Mouse (Mus musculus) myocyte (in vitro differentiated cells): ENCODE data around the gene Fam229b. TPM values are rescaled to one million over a fixed set of nuclear protein-coding genes. Genes with fewer than 3 reads are reported as not detected.

Experiments
- H3K27me3 ChIP-seq: one replicate; pipeline ENCODE4 v1.6.1; 2011; ENCODE audit not compliant: control insufficient read depth, insufficient read depth, insufficient read length
- H3K36me3 ChIP-seq: one replicate; pipeline ENCODE4 v1.6.1; 2011; ENCODE audit not compliant: control insufficient read depth, insufficient read depth
- H3K4me2 ChIP-seq: one replicate; pipeline ENCODE4 v1.6.1; 2011; ENCODE audit warnings: low read depth, control low read depth
- H3K4me3 ChIP-seq: one replicate; pipeline ENCODE4 v1.5.1; 2011; ENCODE audit warnings: mild to moderate bottlenecking, control low read depth, moderate library complexity
- H3K79me2 ChIP-seq: one replicate; pipeline ENCODE4 v1.6.1; 2011; ENCODE audit not compliant: control insufficient read depth, insufficient read depth
- H3ac ChIP-seq: one replicate; pipeline ENCODE4 v1.6.1; 2011; ENCODE audit not compliant: control insufficient read depth, insufficient read length
- CEBPB ChIP-seq: IDR thresholded peaks from 2 replicates; pipeline ENCODE4 v1.6.1; 2011; ENCODE audit warnings: mild to moderate bottlenecking, moderate library complexity; ENCODE audit not compliant: poor library complexity, insufficient read depth, severe bottlenecking
- E2F4 ChIP-seq: IDR thresholded peaks from one replicate; pipeline ENCODE4 v1.6.1; 2011; ENCODE audit warnings: mild to moderate bottlenecking, control low read depth, moderate library complexity; ENCODE audit not compliant: insufficient read depth
- MAX ChIP-seq: IDR thresholded peaks from one replicate; pipeline ENCODE4 v1.6.1; 2011; ENCODE audit warnings: low read depth, mild to moderate bottlenecking, control low read depth
- MYOD1 ChIP-seq, 3 experiments: IDR thresholded peaks; one replicate each; pipeline ENCODE4 v1.6.1; 2011; ENCODE audit warnings: control low read depth in 2 of 3, low read depth in 2 of 3, mild to moderate bottlenecking in 2 of 3, moderate library complexity in 1 of 3; ENCODE audit not compliant: insufficient read length in 2 of 3, control insufficient read depth in 1 of 3
- MYOG ChIP-seq, 3 experiments: IDR thresholded peaks; one replicate each; pipeline ENCODE4 v1.6.1; 2011; ENCODE audit warnings: control low read depth in 2 of 3, low read depth in 2 of 3, mild to moderate bottlenecking in 2 of 3; ENCODE audit not compliant: insufficient read length in 2 of 3, control insufficient read depth in 1 of 3, insufficient read depth in 1 of 3
- POLR2A ChIP-seq: IDR thresholded peaks from one replicate; pipeline ENCODE4 v1.6.1; 2011; ENCODE audit warnings: low read depth, mild to moderate bottlenecking, control low read depth, moderate library complexity; ENCODE audit not compliant: insufficient read length
- POLR2AphosphoS2 ChIP-seq: IDR thresholded peaks from one replicate; pipeline ENCODE4 v1.6.1; 2011; ENCODE audit warnings: low read depth, control low read depth; ENCODE audit not compliant: insufficient read length
- REST ChIP-seq: IDR thresholded peaks from one replicate; pipeline ENCODE4 v1.6.1; 2011; ENCODE audit warnings: mild to moderate bottlenecking, control low read depth, moderate library complexity; ENCODE audit not compliant: insufficient read depth, insufficient read length
- SRF ChIP-seq: IDR thresholded peaks from one replicate; pipeline ENCODE4 v1.6.1; 2011; ENCODE audit warnings: low read depth; ENCODE audit not compliant: control insufficient read depth, insufficient read length
- TCF12 ChIP-seq: IDR thresholded peaks from one replicate; pipeline ENCODE4 v1.6.1; 2011; ENCODE audit warnings: mild to moderate bottlenecking, control low read depth; ENCODE audit not compliant: poor library complexity, insufficient read depth, severe bottlenecking
- TCF3 ChIP-seq: IDR thresholded peaks from one replicate; pipeline ENCODE4 v1.6.1; 2011; ENCODE audit warnings: low read depth, control low read depth; ENCODE audit not compliant: insufficient read length
- USF1 ChIP-seq: IDR thresholded peaks from one replicate; pipeline ENCODE4 v1.6.1; 2011; ENCODE audit warnings: low read depth, mild to moderate bottlenecking, control low read depth, moderate library complexity
- polyA plus RNA-seq: library from polyadenylated mRNA; unstranded; fragments of >200 nt; fragmentation: generic; extraction: Trizol; gene quantifications from one replicate; pipeline ENCODE4 v1.2.1, GENCODE M21; 2012; ENCODE audit warnings: missing spikeins

The Fam229b gene
- polyA plus RNA-seq, 1 experiment, result 5.3 TPM

DNA sequence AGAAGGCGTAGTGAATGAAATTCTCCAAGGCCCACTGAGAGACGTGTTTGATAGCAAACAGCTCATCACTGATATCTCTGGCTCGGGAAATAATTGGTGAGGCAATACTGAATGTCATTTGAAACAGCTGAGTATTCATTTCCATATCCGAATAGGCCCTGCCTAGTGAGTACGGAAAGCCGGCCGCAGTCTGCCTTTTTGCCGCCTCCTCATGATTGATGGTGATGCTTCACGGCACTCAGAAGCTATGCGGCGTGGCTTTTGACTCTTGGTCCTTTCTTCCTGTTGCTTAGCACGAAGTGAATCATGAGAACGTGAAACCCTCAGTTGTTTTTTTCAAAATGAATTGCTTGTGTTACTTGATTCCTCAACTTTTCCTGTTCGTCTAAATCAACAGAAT, 7.1 kb upstream of the Fam229b start:
- Histone ChIP-seq H3K79me2 (no peaks in the 10 kb centered on the region), H3K27me3 (no peaks in the 10 kb centered on the region), H3ac (no peak overlapping the region), H3K36me3 (peaks cover 34% of the 10 kb centered on the region), H3K4me3 (no peak overlapping the region), H3K4me2 (no peak overlapping the region)
- TF ChIP-seq POLR2AphosphoS2, result no peak
- TF ChIP-seq SRF, result no peak
- no peak for TF ChIP-seq TCF3
- TF ChIP-seq TCF12, result no peak
- no peak for TF ChIP-seq POLR2A
- TF ChIP-seq E2F4, result no peak

- Histone ChIP-seq H3K36me3 (peaks cover 24% of the 10 kb centered on the region), H3K79me2 (peaks cover 8% of the 10 kb centered on the region), H3ac (no peak overlapping the region), H3K27me3 (no peaks in the 10 kb centered on the region), H3K4me3 (no peak overlapping the region), H3K4me2 (no peak overlapping the region)
- no peak for TF ChIP-seq MAX
- TF ChIP-seq MYOD1 (IDR thresholded peaks at IDR 0.05; ENCODE audit: control insufficient read depth in 1 of 3, insufficient read length in 2 of 3, low read depth in 2 of 3), result no peak
- TF ChIP-seq USF1, result no peak
- TF ChIP-seq MYOG (IDR thresholded peaks at IDR 0.05; ENCODE audit: control insufficient read depth in 1 of 3, insufficient read depth in 1 of 3, insufficient read length in 2 of 3, low read depth in 2 of 3), result no peak
- TF ChIP-seq CEBPB, result no peak
- TF ChIP-seq TCF12, result no peak
These were observed 5.0 kb upstream of the Fam229b start for GRCm38 (mm10) chr10:39138761-39139160.

- no peak for TF ChIP-seq CEBPB
- TF ChIP-seq E2F4, result no peak
- TF ChIP-seq USF1, result no peak
- TF ChIP-seq POLR2A, result no peak
- TF ChIP-seq SRF, result no peak
- TF ChIP-seq POLR2AphosphoS2, result no peak
- no peak for TF ChIP-seq REST
- no peak for TF ChIP-seq MAX
- no peak for TF ChIP-seq TCF3
- Histone ChIP-seq H3K27me3 (no peaks in the 10 kb centered on the region), H3K36me3 (peaks cover 18% of the 10 kb centered on the region)
These were observed 4.1 kb upstream of the Fam229b start for GRCm38 (mm10) chr10:39137766-39138165.

DNA sequence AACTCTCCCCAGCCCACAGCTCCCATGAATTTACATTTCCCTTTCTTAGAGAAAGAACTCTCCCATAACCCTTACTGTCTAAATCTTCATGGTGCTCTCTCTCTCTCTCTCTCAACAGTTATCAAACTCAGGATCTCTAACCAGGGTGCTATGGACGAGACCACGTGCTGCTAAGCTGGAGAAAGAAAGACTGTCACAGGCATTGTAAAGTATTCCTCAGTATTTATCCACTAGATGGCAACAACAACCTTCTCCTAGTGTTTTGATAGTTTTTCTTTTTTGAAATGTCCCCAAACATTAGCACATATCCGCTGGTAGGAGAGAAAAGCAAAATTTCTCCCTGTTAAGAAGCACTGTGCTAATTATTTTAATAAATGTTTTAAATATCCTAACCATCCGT, 12.3 kb downstream of the Fam229b start:
- Histone ChIP-seq H3K36me3 (no peaks in the 10 kb centered on the region), H3K79me2 (no peaks in the 10 kb centered on the region), H3ac (no peak overlapping the region), H3K27me3 (no peaks in the 10 kb centered on the region), H3K4me3 (no peak overlapping the region), H3K4me2 (no peak overlapping the region)
- no peak for TF ChIP-seq MYOD1 (IDR thresholded peaks at IDR 0.05; ENCODE audit: control insufficient read depth in 1 of 3, insufficient read length in 2 of 3, low read depth in 2 of 3)
- no peak for TF ChIP-seq CEBPB
- no peak for TF ChIP-seq TCF3
- no peak for TF ChIP-seq MYOG (IDR thresholded peaks at IDR 0.05; ENCODE audit: control insufficient read depth in 1 of 3, insufficient read depth in 1 of 3, insufficient read length in 2 of 3, low read depth in 2 of 3)
- TF ChIP-seq USF1, result peak; percentile 73
- peak; percentile 36 for TF ChIP-seq MAX
- TF ChIP-seq E2F4, result no peak
- TF ChIP-seq SRF, result no peak
- no peak for TF ChIP-seq POLR2AphosphoS2

More at GRCm38 (mm10) chr10:39137766-39138165, 4.1 kb upstream of the Fam229b start:
- H3K79me2 ChIP-seq, result peaks cover 8% of the 10 kb centered on the region
- H3ac ChIP-seq, result no peak overlapping the region
- H3K4me2 ChIP-seq, result no peak overlapping the region
- H3K4me3 ChIP-seq, result no peak overlapping the region

GRCm38 (mm10) chr10:39109489-39109874, 24.2 kb downstream of the Fam229b start:
- no peak overlapping the region for H3K4me3 ChIP-seq
- H3K79me2 ChIP-seq, result no peaks in the 10 kb centered on the region
- H3ac ChIP-seq, result no peak overlapping the region
- no peaks in the 10 kb centered on the region for H3K36me3 ChIP-seq
- H3K27me3 ChIP-seq, result no peaks in the 10 kb centered on the region
- H3K4me2 ChIP-seq, result no peak overlapping the region
- TF ChIP-seq TCF3 (no peak), MAX (no peak), CEBPB (no peak)

GRCm38 (mm10) chr10:39108837-39109488, 24.8 kb downstream of the Fam229b start:
- Histone ChIP-seq H3K4me2 (no peak overlapping the region), H3K4me3 (no peak overlapping the region), H3K36me3 (no peaks in the 10 kb centered on the region), H3K79me2 (no peaks in the 10 kb centered on the region), H3ac (no peak overlapping the region), H3K27me3 (no peaks in the 10 kb centered on the region)
- no peak for TF ChIP-seq MAX
- no peak for TF ChIP-seq TCF3
- no peak for TF ChIP-seq E2F4
- TF ChIP-seq MYOD1 (IDR thresholded peaks at IDR 0.05; ENCODE audit: control insufficient read depth in 1 of 3, insufficient read length in 2 of 3, low read depth in 2 of 3), result no peak
- no peak for TF ChIP-seq MYOG (IDR thresholded peaks at IDR 0.05; ENCODE audit: control insufficient read depth in 1 of 3, insufficient read depth in 1 of 3, insufficient read length in 2 of 3, low read depth in 2 of 3)
- TF ChIP-seq USF1, result no peak
- TF ChIP-seq SRF, result no peak
- TF ChIP-seq POLR2AphosphoS2, result no peak
- TF ChIP-seq POLR2A, result no peak
- no peak for TF ChIP-seq TCF12
- no peak for TF ChIP-seq CEBPB
- no peak for TF ChIP-seq REST
